Mouse (Mus musculus) mouse trophoblast stem cell (cell line): ENCODE results near the gene Cntnap3.
"Not testable (repeated sequence)": the region's sequence is repeated elsewhere in the genome, so short reads cannot be mapped to it uniquely, and the experiment has no call there.

Experiments
- in situ Hi-C, 2 experiments: fragments of 300-500 bp; cut with MseI, MboI; formaldehyde crosslinking; loops; 2 replicates in 1 of 2; 3 replicates in 1 of 2; pipeline ENCODE4 v1.15.1; 2025

The Cntnap3 gene

GRCm38 (mm10) chr13:64903585-64904208, at the start of gene Cntnap3:
Cntnap3 (minus strand) TSS chr13:64903955.
- in situ Hi-C loops, result no loop called here

- in situ Hi-C loops, result no loop called here
Observed at GRCm38 (mm10) chr13:64917191-64917590, 13.4 kb upstream of the Cntnap3 start, which contains the start of gene Spata31. Spata31 (plus strand) TSS chr13:64917406.

- in situ Hi-C loops, result no loop called here
Observed at GRCm38 (mm10) chr13:64903132-64903531, 623 bp downstream of the Cntnap3 start.

GRCm38 (mm10) chr13:64865397-64865796, 38.4 kb downstream of the Cntnap3 start:
- in situ Hi-C loops, result no loop called here

GRCm38 (mm10) chr13:64824856-64825255, 78.9 kb downstream of the Cntnap3 start:
- in situ Hi-C loops, result not testable (repeated sequence)

- in situ Hi-C loops, result no loop called here
Observed at GRCm38 (mm10) chr13:64745383-64745782, 158.4 kb downstream of the Cntnap3 start.

GRCm38 (mm10) chr13:64732244-64732643, 171.5 kb downstream of the Cntnap3 start:
- in situ Hi-C loops, result no loop called here

GRCm38 (mm10) chr13:64716791-64717190, 187.0 kb downstream of the Cntnap3 start:
- in situ Hi-C loops, result no loop called here

GRCm38 (mm10) chr13:64692463-64692862, 211.3 kb downstream of the Cntnap3 start:
- in situ Hi-C loops, result no loop called here
